Mouse (Mus musculus): Measurements from ENCODE around the gene Aoah. TPM values are rescaled to one million over a fixed set of nuclear protein-coding genes. Genes with fewer than 3 reads are reported as not detected.
A peak's percentile ranks its signal among the peaks of the same experiment; 100 is the strongest.

Aoah gene
- polyA plus RNA-seq, 1 experiment from 2014 or later, result 1.8 TPM

DNA sequence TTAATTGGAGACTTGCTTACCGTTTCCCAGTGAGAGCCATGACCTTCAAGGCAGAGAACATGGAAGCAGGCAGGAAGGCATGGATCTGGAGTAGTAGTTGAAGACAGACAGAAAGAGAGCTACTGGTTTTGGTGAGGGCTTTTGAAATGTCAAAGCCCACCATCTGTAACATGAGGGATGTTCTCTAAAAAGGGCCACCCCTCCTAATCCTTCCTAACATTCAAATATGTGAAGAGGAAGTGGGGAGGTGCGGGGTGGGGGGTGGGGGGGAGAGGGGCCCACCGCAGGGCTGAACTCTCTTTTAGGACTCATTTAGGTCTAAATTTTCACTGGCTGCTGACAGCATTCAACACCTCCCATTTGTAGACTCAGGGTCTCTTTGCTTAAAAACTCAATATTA lies 5.9 kb downstream of the Aoah start:
- no peak for ATAC-seq (ENCODE audit: low read depth)
- H3K4me1 ChIP-seq (ENCODE audit: control insufficient read depth, insufficient read depth, low read length), result no peaks in the 10 kb centered on the region
- 63% methylated on average over 3 of the region's 3 CpGs for WGBS
- no peak overlapping the region for H3K9ac ChIP-seq (ENCODE audit: low read depth, low read length)
- no peak for DNase-seq (ENCODE audit: low spot score)
- H3K27ac ChIP-seq (replicated peaks; ENCODE audit: low read depth, low read length), result no peak overlapping the region
- no peak overlapping the region for H3K4me3 ChIP-seq (ENCODE audit: low read depth, low read length)
- H3K27me3 ChIP-seq (replicated peaks; ENCODE audit: control insufficient read depth, insufficient read depth, low read length), result no peaks in the 10 kb centered on the region
- H3K9me3 ChIP-seq (ENCODE audit: control insufficient read depth, low read length), result no peaks in the 10 kb centered on the region
- no peaks in the 10 kb centered on the region for H3K36me3 ChIP-seq (ENCODE audit: control insufficient read depth, insufficient read depth, low read length)
- no peak overlapping the region for H3K4me2 ChIP-seq (ENCODE audit: low read depth, low read length)

DNA sequence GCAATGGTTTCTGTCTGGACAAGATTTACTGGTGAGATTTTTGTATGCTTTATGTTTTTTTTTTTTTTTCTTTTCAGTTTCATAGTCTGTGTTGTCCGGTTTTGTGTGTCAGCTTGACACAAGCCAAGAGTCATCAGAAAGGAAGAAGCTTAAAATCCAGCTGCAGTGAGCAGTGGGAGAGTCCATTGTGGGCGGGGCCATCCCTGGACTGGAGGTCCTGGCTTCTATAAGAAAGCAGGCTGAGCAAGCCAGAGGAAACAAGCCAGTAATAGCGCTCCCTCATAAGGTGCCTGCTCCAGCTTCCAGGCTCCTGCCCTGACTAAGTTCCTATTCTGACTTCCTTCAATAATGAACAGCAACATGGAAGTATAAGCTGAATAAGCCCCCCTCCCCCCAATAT lies 6.7 kb downstream of the Aoah start:
- H3K4me3 ChIP-seq (ENCODE audit: low read depth, low read length), result no peak overlapping the region
- H3K4me1 ChIP-seq (ENCODE audit: control insufficient read depth, insufficient read depth, low read length), result no peaks in the 10 kb centered on the region
- H3K9ac ChIP-seq (ENCODE audit: low read depth, low read length), result no peak overlapping the region
- no peaks in the 10 kb centered on the region for H3K27me3 ChIP-seq (replicated peaks; ENCODE audit: control insufficient read depth, insufficient read depth, low read length)
- ATAC-seq (ENCODE audit: low read depth), result 0 out of 2 replicates have a peak, but pooled peaks have one; percentile 26
- no peaks in the 10 kb centered on the region for H3K36me3 ChIP-seq (ENCODE audit: control insufficient read depth, insufficient read depth, low read length)
- H3K9me3 ChIP-seq (ENCODE audit: control insufficient read depth, low read length), result no peaks in the 10 kb centered on the region
- no peak overlapping the region for H3K4me2 ChIP-seq (ENCODE audit: low read depth, low read length)
- WGBS, result 54% methylated on average over 3 of the region's 3 CpGs
- no peak overlapping the region for H3K27ac ChIP-seq (replicated peaks; ENCODE audit: low read depth, low read length)
- peak; percentile 26 for DNase-seq (ENCODE audit: low spot score)

DNA sequence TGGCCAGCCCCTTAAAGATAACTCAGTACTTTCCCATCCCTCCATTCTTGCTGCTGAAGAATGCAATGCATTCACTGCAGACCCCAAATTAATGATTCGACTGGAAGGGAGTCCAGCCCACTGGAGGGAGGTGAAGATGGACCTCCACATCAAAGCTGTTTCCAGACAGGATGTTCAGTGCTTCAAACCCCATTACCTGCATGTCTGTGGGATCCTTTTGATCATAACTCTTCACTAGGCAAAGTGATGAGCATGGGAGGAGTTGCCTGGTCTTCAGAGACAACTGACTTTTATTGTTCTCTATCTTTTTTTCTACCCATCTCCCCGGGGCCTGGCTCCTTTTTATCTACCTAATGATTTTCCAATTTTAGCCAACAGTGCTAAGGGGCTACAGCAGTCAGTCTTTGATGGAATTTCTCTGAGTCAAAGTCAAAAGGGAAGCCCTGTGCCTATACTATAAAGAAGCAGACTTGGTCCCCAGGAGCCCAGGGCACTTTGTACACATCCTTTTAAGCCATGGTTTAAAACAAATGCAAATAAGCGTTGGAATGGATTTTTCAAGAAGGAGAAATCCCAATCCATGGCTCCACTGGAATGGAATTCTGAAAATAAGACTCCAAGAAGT lies 18.0 kb downstream of the Aoah start:
- ATAC-seq (ENCODE audit: low read depth) (no peak), DNase-seq (ENCODE audit: low spot score) (no peak)
- Histone ChIP-seq H3K36me3 (ENCODE audit: control insufficient read depth, insufficient read depth, low read length) (no peaks in the 10 kb centered on the region), H3K4me3 (ENCODE audit: low read depth, low read length) (no peak overlapping the region), H3K9me3 (ENCODE audit: control insufficient read depth, low read length) (no peaks in the 10 kb centered on the region), H3K27ac (replicated peaks; ENCODE audit: low read depth, low read length) (no peak overlapping the region), H3K27me3 (replicated peaks; ENCODE audit: control insufficient read depth, insufficient read depth, low read length) (no peaks in the 10 kb centered on the region), H3K4me1 (ENCODE audit: control insufficient read depth, insufficient read depth, low read length) (no peaks in the 10 kb centered on the region), H3K4me2 (ENCODE audit: low read depth, low read length) (no peak overlapping the region), H3K9ac (ENCODE audit: low read depth, low read length) (no peak overlapping the region)
- 61% methylated on average over 3 of the region's 3 CpGs for WGBS

DNA sequence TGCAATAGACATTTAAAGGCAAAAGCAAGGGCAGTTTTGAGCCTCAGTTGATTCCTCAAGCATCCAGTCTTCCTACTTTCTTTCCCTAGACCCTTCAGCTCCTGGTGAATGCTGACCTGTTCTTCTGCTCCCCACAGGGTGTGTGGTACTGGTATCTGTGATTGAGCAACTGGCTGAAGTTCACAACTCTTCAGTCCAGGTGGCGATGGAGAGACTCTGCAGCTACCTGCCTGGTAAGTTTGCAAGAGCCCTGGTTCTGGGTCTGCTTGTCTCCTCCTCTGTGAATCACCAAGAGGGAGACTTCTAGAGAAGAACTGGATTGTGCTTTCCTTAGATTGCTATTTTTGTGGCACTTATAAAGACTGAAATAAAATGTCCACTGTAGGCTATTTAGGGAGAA lies 22.5 kb downstream of the Aoah start:
- no peak overlapping the region for H3K4me2 ChIP-seq (ENCODE audit: low read depth, low read length)
- H3K4me1 ChIP-seq (ENCODE audit: control insufficient read depth, insufficient read depth, low read length), result no peaks in the 10 kb centered on the region
- ATAC-seq (ENCODE audit: low read depth) (no peak), DNase-seq (ENCODE audit: low spot score) (no peak)
- H3K4me3 ChIP-seq (ENCODE audit: low read depth, low read length), result no peak overlapping the region
- no peaks in the 10 kb centered on the region for H3K9me3 ChIP-seq (ENCODE audit: control insufficient read depth, low read length)
- H3K9ac ChIP-seq (ENCODE audit: low read depth, low read length), result no peak overlapping the region
- H3K36me3 ChIP-seq (ENCODE audit: control insufficient read depth, insufficient read depth, low read length), result no peaks in the 10 kb centered on the region
- no peaks in the 10 kb centered on the region for H3K27me3 ChIP-seq (replicated peaks; ENCODE audit: control insufficient read depth, insufficient read depth, low read length)
- WGBS, result 58% methylated on average over 1 of the region's 1 CpGs
- H3K27ac ChIP-seq (replicated peaks; ENCODE audit: low read depth, low read length), result no peak overlapping the region

DNA sequence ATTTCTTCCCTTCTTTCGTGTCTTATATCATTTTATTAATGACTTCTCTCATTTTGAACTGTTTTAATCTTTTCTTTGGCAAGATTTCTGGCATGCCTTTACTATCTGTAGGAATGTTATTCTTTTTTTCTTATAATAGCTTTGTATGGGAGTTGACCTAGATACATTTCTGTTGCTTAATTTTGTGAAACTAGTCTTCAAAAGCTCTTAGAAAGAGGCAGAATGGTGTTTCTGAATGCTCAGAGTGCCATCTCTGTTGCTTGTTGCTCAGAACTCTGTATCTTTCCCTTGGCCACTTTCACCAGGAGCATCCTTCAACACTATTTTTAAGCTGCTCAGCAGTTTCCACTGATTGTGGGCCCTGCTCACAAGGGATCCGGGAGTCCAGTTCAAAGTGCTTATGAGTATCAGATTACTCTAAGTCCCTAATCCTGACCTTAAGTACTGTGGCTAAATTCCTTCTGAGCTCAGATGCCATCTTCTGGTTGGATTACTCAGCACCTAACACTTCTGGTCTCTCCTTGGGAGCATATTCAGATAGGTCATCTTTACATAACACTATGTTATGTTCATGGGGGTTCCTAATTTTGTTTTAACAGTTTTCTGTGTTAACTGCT lies 26.9 kb downstream of the Aoah start:
- no peak for ATAC-seq (ENCODE audit: low read depth)
- WGBS, result 44% methylated on average over 2 of the region's 2 CpGs

DNA sequence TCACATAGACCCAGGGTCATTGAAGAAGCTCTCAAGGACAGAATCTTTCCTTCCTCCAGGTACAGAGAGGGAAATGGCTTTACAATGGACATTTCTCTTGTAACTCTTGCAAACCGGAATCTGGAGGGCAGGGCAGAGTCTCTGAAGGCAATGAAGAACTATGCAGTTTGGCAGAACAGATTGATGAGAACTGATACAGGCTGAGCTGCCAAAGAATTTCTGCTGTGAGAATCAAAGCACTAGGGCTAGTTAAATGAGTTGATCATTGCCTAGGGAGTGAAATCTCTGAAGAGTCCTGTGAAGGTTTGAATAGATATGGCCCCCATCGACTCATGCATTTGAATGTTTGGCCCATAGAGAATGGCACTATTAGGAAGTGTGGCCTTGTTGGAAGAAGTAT lies 34.8 kb downstream of the Aoah start:
- H3K9me3 ChIP-seq (ENCODE audit: control insufficient read depth, low read length), result no peaks in the 10 kb centered on the region
- no peaks in the 10 kb centered on the region for H3K36me3 ChIP-seq (ENCODE audit: control insufficient read depth, insufficient read depth, low read length)
- H3K4me2 ChIP-seq (ENCODE audit: low read depth, low read length), result no peak overlapping the region
- H3K4me1 ChIP-seq (ENCODE audit: control insufficient read depth, insufficient read depth, low read length), result no peaks in the 10 kb centered on the region
- H3K9ac ChIP-seq (ENCODE audit: low read depth, low read length), result no peak overlapping the region
- 70% methylated on average over 2 of the region's 2 CpGs for WGBS
- H3K4me3 ChIP-seq (ENCODE audit: low read depth, low read length), result no peak overlapping the region
- H3K27ac ChIP-seq (replicated peaks; ENCODE audit: low read depth, low read length), result no peak overlapping the region
- no peak for ATAC-seq (ENCODE audit: low read depth)
- H3K27me3 ChIP-seq (replicated peaks; ENCODE audit: control insufficient read depth, insufficient read depth, low read length), result no peaks in the 10 kb centered on the region
- no peak for DNase-seq (ENCODE audit: low spot score)

More for the DNA sequence above, 26.9 kb downstream of the Aoah start:
- Histone ChIP-seq H3K9me3 (ENCODE audit: control insufficient read depth, low read length) (no peaks in the 10 kb centered on the region), H3K4me2 (ENCODE audit: low read depth, low read length) (no peak overlapping the region), H3K9ac (ENCODE audit: low read depth, low read length) (no peak overlapping the region), H3K4me3 (ENCODE audit: low read depth, low read length) (no peak overlapping the region), H3K36me3 (ENCODE audit: control insufficient read depth, insufficient read depth, low read length) (no peaks in the 10 kb centered on the region), H3K27me3 (replicated peaks; ENCODE audit: control insufficient read depth, insufficient read depth, low read length) (no peaks in the 10 kb centered on the region), H3K4me1 (ENCODE audit: control insufficient read depth, insufficient read depth, low read length) (no peaks in the 10 kb centered on the region), H3K27ac (replicated peaks; ENCODE audit: low read depth, low read length) (no peak overlapping the region)
- DNase-seq (ENCODE audit: low spot score), result no peak

DNA sequence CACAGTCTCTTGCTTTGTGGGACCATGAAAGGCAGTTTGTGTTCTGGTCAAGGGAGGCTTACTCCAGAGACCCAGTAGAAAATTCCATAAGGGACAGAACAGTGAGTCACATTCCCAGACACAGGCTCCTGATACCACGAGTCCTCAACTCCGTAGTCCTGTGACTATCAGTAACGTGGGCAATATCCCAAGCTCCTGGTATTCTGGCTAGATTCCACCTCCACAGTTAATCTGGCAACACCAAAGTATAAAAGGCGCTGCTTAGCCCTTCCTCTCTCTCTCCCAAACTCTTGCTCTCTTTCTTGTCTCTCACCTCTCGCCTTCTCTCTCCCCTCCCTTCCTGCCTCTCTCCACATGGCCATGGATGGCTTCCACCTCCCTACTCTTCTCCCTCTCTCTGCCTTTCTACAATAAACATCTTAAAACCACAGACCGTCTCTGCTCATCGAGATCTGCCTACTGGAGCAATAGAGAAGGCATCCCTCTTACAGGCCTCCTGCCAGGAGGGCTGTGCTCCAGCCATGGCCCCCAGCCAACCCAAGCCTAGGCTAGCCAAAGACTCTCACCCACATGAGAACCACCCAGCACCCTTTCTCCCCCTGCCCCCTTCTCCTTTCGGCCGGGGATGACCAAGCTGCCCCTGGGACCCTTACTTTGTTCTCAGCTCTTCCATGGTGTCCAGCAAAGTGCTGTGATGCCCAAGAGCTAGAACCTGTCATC lies 35.4 kb downstream of the Aoah start:
- H3K36me3 ChIP-seq (ENCODE audit: control insufficient read depth, insufficient read depth, low read length), result no peaks in the 10 kb centered on the region
- WGBS, result 82% methylated on average over 9 of the region's 9 CpGs

DNA sequence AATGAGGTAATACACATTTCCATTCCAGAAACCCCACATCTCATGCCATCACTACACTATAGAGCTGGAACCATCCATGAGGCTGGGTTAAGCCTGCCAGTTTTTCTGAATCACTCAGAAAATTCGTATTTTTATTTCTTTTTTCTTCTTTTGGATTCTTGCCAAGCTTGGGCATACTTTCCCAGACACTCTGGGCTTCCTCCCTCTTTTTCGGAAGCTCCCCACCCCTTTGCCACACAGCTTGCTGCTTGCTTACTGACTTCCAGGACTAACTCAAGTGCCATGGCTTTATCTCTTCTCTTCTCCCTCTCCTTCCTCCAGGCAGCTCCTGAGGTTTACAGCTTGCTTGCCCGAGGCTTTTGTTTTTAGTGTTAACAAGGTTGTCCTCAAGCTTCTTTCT lies 62.0 kb downstream of the Aoah start:
- H3K27me3 ChIP-seq (replicated peaks; ENCODE audit: control insufficient read depth, insufficient read depth, low read length), result no peaks in the 10 kb centered on the region
- H3K9me3 ChIP-seq (ENCODE audit: control insufficient read depth, low read length), result no peaks in the 10 kb centered on the region
- ATAC-seq (ENCODE audit: low read depth), result no peak
- H3K27ac ChIP-seq (replicated peaks; ENCODE audit: low read depth, low read length), result no peak overlapping the region
- no peak overlapping the region for H3K4me2 ChIP-seq (ENCODE audit: low read depth, low read length)
- no peaks in the 10 kb centered on the region for H3K4me1 ChIP-seq (ENCODE audit: control insufficient read depth, insufficient read depth, low read length)
- no peak overlapping the region for H3K4me3 ChIP-seq (ENCODE audit: low read depth, low read length)
- no peaks in the 10 kb centered on the region for H3K36me3 ChIP-seq (ENCODE audit: control insufficient read depth, insufficient read depth, low read length)
- DNase-seq (ENCODE audit: low spot score), result no peak
- no peak overlapping the region for H3K9ac ChIP-seq (ENCODE audit: low read depth, low read length)
- WGBS, result 47% methylated on average over 3 of the region's 3 CpGs

More for the DNA sequence above, 35.4 kb downstream of the Aoah start:
- H3K9ac ChIP-seq (ENCODE audit: low read depth, low read length), result no peak overlapping the region
- DNase-seq (ENCODE audit: low spot score) (no peak), ATAC-seq (ENCODE audit: low read depth) (no peak)
- no peaks in the 10 kb centered on the region for H3K27me3 ChIP-seq (replicated peaks; ENCODE audit: control insufficient read depth, insufficient read depth, low read length)
- H3K27ac ChIP-seq (replicated peaks; ENCODE audit: low read depth, low read length), result no peak overlapping the region
- H3K4me3 ChIP-seq (ENCODE audit: low read depth, low read length), result no peak overlapping the region
- H3K9me3 ChIP-seq (ENCODE audit: control insufficient read depth, low read length), result no peaks in the 10 kb centered on the region
- H3K4me1 ChIP-seq (ENCODE audit: control insufficient read depth, insufficient read depth, low read length), result no peaks in the 10 kb centered on the region
- H3K4me2 ChIP-seq (ENCODE audit: low read depth, low read length), result no peak overlapping the region
